Mouse (Mus musculus): ENCODE results near the gene Bpgm. TPM values are rescaled to one million over a fixed set of nuclear protein-coding genes. Genes with fewer than 3 reads are reported as not detected.

Bpgm gene
- total RNA-seq, 2 experiments from 2014 or later: 83.8 to 139 TPM

- no peak for ATAC-seq (replicated peaks; ENCODE audit: low FRiP score, poor library complexity, severe bottlenecking)
Measured at GRCm38 (mm10) chr6:34482842-34483241, 6.8 kb downstream of the Bpgm start.

- ATAC-seq (replicated peaks; ENCODE audit: low FRiP score, poor library complexity, severe bottlenecking): no peak
Measured at GRCm38 (mm10) chr6:34483390-34483789, 7.4 kb downstream of the Bpgm start.

GRCm38 (mm10) chr6:34483811-34484210 lies 7.8 kb downstream of the Bpgm start:
- no peak for ATAC-seq (replicated peaks; ENCODE audit: low FRiP score, poor library complexity, severe bottlenecking)

GRCm38 (mm10) chr6:34486071-34486626 lies 10.1 kb downstream of the Bpgm start:
- peak; percentile 96 for ATAC-seq (replicated peaks; ENCODE audit: low FRiP score, poor library complexity, severe bottlenecking)

GRCm38 (mm10) chr6:34493327-34494095 lies 17.5 kb downstream of the Bpgm start:
- ATAC-seq (replicated peaks; ENCODE audit: low FRiP score, poor library complexity, severe bottlenecking): no peak

GRCm38 (mm10) chr6:34495140-34495551 lies 19.1 kb downstream of the Bpgm start:
- ATAC-seq (replicated peaks; ENCODE audit: low FRiP score, poor library complexity, severe bottlenecking): no peak

GRCm38 (mm10) chr6:34497991-34498625 lies 22.1 kb downstream of the Bpgm start:
- no peak for ATAC-seq (replicated peaks; ENCODE audit: low FRiP score, poor library complexity, severe bottlenecking)

- no peak for ATAC-seq (replicated peaks; ENCODE audit: low FRiP score, poor library complexity, severe bottlenecking)
Measured at GRCm38 (mm10) chr6:34502291-34502690, 26.3 kb downstream of the Bpgm start.

GRCm38 (mm10) chr6:34505957-34506356 lies 29.9 kb downstream of the Bpgm start:
- ATAC-seq (replicated peaks; ENCODE audit: low FRiP score, poor library complexity, severe bottlenecking): no peak

- ATAC-seq (replicated peaks; ENCODE audit: low FRiP score, poor library complexity, severe bottlenecking): no peak
Measured at GRCm38 (mm10) chr6:34507581-34507980, 31.6 kb downstream of the Bpgm start.

GRCm38 (mm10) chr6:34508016-34508415 lies 32.0 kb downstream of the Bpgm start:
- 0 out of 2 replicates have a peak, but pooled peaks have one; percentile 47 for ATAC-seq (replicated peaks; ENCODE audit: low FRiP score, poor library complexity, severe bottlenecking)

- no peak for ATAC-seq (replicated peaks; ENCODE audit: low FRiP score, poor library complexity, severe bottlenecking)
Measured at GRCm38 (mm10) chr6:34510277-34510676, 34.3 kb downstream of the Bpgm start.

GRCm38 (mm10) chr6:34511410-34511809 lies 35.4 kb downstream of the Bpgm start:
- peak; percentile 41; the same call in 1 of the 2 replicates for ATAC-seq (replicated peaks; ENCODE audit: low FRiP score, poor library complexity, severe bottlenecking)

- ATAC-seq (replicated peaks; ENCODE audit: low FRiP score, poor library complexity, severe bottlenecking): no peak
Measured at GRCm38 (mm10) chr6:34512741-34513140, 36.7 kb downstream of the Bpgm start.

- ATAC-seq (replicated peaks; ENCODE audit: low FRiP score, poor library complexity, severe bottlenecking): no peak
Measured at GRCm38 (mm10) chr6:34514655-34515054, 38.6 kb downstream of the Bpgm start.

- ATAC-seq (replicated peaks; ENCODE audit: low FRiP score, poor library complexity, severe bottlenecking): no peak
Measured at GRCm38 (mm10) chr6:34515098-34515782, 39.2 kb downstream of the Bpgm start.

- no peak for ATAC-seq (replicated peaks; ENCODE audit: low FRiP score, poor library complexity, severe bottlenecking)
Measured at GRCm38 (mm10) chr6:34515783-34516099, 39.7 kb downstream of the Bpgm start.

GRCm38 (mm10) chr6:34517750-34518149 lies 41.7 kb downstream of the Bpgm start:
- peak; percentile 76 for ATAC-seq (replicated peaks; ENCODE audit: low FRiP score, poor library complexity, severe bottlenecking)

- ATAC-seq (replicated peaks; ENCODE audit: low FRiP score, poor library complexity, severe bottlenecking): peak; percentile 63
Measured at GRCm38 (mm10) chr6:34519087-34519486, 43.1 kb downstream of the Bpgm start.

GRCm38 (mm10) chr6:34520491-34520890 lies 44.5 kb downstream of the Bpgm start:
- no peak for ATAC-seq (replicated peaks; ENCODE audit: low FRiP score, poor library complexity, severe bottlenecking)

- no peak for ATAC-seq (replicated peaks; ENCODE audit: low FRiP score, poor library complexity, severe bottlenecking)
Measured at GRCm38 (mm10) chr6:34520912-34521311, 44.9 kb downstream of the Bpgm start.
